20 mouse cellular contexts compared by ENCODE assay signal in the genomic region with DNA sequence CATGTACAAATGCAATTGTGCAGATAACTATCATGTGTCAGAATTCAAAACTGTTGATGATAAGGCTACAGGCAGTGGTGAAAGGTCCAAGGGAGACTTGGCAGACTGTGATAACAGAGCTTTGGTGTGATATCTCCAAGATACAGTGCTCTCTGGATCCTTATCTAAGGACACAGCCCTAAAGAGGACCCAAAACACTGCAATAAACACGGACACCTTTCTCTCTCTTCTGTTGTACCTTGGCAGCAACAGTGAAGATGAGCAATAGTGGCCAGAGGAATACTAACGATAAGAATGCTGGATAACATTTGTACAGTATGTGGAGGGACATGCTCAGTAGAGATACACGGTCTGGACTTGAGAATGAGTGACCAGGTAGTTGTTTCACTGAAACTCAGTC. TPM values are rescaled to one million over a fixed set of nuclear protein-coding genes. Genes with fewer than 3 reads are reported as not detected.
DNase-seq lines count a peak whose midpoint lies in the region; ATAC-seq and TF ChIP-seq lines count a peak whose summit lies in the region.
"Had no signal": no experiment of that assay in that cellular context is flagged by ENCODE, and none has a peak within 500 bp of the region (broad histone marks: within the 10 kb centered on the region; RNA-seq: fewer than 3 reads in every experiment).

No protein-coding gene starts in this region.

- 68% methylated on average over 3 of the region's 3 CpGs for WGBS in liver, embryonic 11.5 days
- WGBS in liver, embryonic 15.5 days (ENCODE audit: insufficient replicate concordance) = 39% methylated on average over 3 of the region's 3 CpGs

- H3K27me3 ChIP-seq in liver, embryonic 11.5 days (replicated peaks; ENCODE audit: control insufficient read depth, insufficient read depth, low read length) = no peaks in the 10 kb centered on the region
- H3K27me3 ChIP-seq in G1E (ENCODE audit: insufficient read depth, low read length) = no peaks in the 10 kb centered on the region
- H3K27me3 ChIP-seq in liver, embryonic 15.5 days = no peaks in the 10 kb centered on the region
- H3K27me3 ChIP-seq: embryonic facial prominence, embryonic 13.5 days; forebrain, embryonic 13.5 days; heart, embryonic 15.5 days; hindbrain, embryonic 13.5 days had no signal

- no peak overlapping the region for H3K9ac ChIP-seq in liver, embryonic 11.5 days (ENCODE audit: low read depth, low read length)
- no peak overlapping the region for H3K9ac ChIP-seq in liver, embryonic 15.5 days
- H3K9ac ChIP-seq: embryonic facial prominence, embryonic 13.5 days; forebrain, embryonic 13.5 days; heart, embryonic 15.5 days; hindbrain, embryonic 13.5 days had no signal

- H3K4me2 ChIP-seq in liver, embryonic 11.5 days = no peak overlapping the region
- no peak overlapping the region for H3K4me2 ChIP-seq in liver, embryonic 15.5 days
- H3K4me2 ChIP-seq: embryonic facial prominence, embryonic 13.5 days; forebrain, embryonic 13.5 days; heart, embryonic 15.5 days; hindbrain, embryonic 13.5 days had no signal

- no peak for DNase-seq in liver, embryonic 11.5 days (ENCODE audit: low spot score)
- DNase-seq in liver (no peak), G1E (ENCODE audit: low spot score) (peak; percentile 16)
- no peak for DNase-seq in right cerebral cortex, postnatal 4 days
- DNase-seq: adrenal gland, postnatal 14 days; cerebellum, adult 11-12 months; cerebellum, adult 9-10 months; cerebellum, postnatal 25 days; gastrocnemius, postnatal 36 days; heart, adult 18-20 months; heart, postnatal 14 days had no signal

- H3K27ac ChIP-seq in liver, embryonic 11.5 days (ENCODE audit: low read depth, low read length) = no peak overlapping the region
- no peak overlapping the region for H3K27ac ChIP-seq in liver, embryonic 15.5 days (replicated peaks)
- H3K27ac ChIP-seq: embryonic facial prominence, embryonic 13.5 days; forebrain, embryonic 13.5 days; heart, embryonic 10.5 days; hindbrain, embryonic 13.5 days; hindbrain, postnatal 0 days had no signal

- H3K4me3 ChIP-seq in liver, embryonic 11.5 days (ENCODE audit: low read depth, low read length) = no peak overlapping the region
- H3K4me3 ChIP-seq in G1E (ENCODE audit: low read depth, low read length) = no peak overlapping the region; the same call in 1 of the 2 replicates
- no peak overlapping the region for H3K4me3 ChIP-seq in liver, embryonic 15.5 days (replicated peaks)
- H3K4me3 ChIP-seq: embryonic facial prominence, embryonic 13.5 days; forebrain, embryonic 13.5 days; heart, embryonic 10.5 days; heart, embryonic 15.5 days; hindbrain, embryonic 13.5 days had no signal

- H3K9me3 ChIP-seq in liver, embryonic 11.5 days (ENCODE audit: control insufficient read depth, low read length) = no peaks in the 10 kb centered on the region
- H3K9me3 ChIP-seq in G1E (replicated peaks) = peaks cover 5% of the 10 kb centered on the region; the same call in 1 of the 2 replicates
- H3K9me3 ChIP-seq in liver, embryonic 15.5 days (replicated peaks) = no peaks in the 10 kb centered on the region
- H3K9me3 ChIP-seq: embryonic facial prominence, embryonic 13.5 days; forebrain, embryonic 13.5 days; heart, embryonic 10.5 days; heart, embryonic 15.5 days; hindbrain, embryonic 13.5 days had no signal

- 0 out of 2 replicates have a peak, but pooled peaks cover 2% of the 10 kb centered on the region for H3K36me3 ChIP-seq in liver, embryonic 11.5 days (ENCODE audit: control insufficient read depth, insufficient read depth, low read length)
- H3K36me3 ChIP-seq in G1E (replicated peaks) = no peaks in the 10 kb centered on the region
- no peaks in the 10 kb centered on the region for H3K36me3 ChIP-seq in liver, embryonic 15.5 days (replicated peaks)
- H3K36me3 ChIP-seq: embryonic facial prominence, embryonic 13.5 days; heart, embryonic 10.5 days; heart, embryonic 15.5 days had no signal

- ATAC-seq in liver, embryonic 11.5 days (replicated peaks; ENCODE audit: low FRiP score) = peak; percentile 51
- ATAC-seq in G1E (ENCODE audit: extremely low read depth, insufficient number of reproducible peaks, low FRiP score, poor library complexity, severe bottlenecking) = peak; percentile 96
- ATAC-seq in liver, embryonic 15.5 days (ENCODE audit: insufficient read depth) = peak; percentile 48
- ATAC-seq in megakaryocyte-erythroid progenitor cell, adult 5-6 weeks (replicated peaks; ENCODE audit: low FRiP score, low TSS enrichment, poor library complexity, severe bottlenecking) = peak; percentile 61
- no peak for ATAC-seq in CD4-positive, CD25-positive, alpha-beta regulatory T cell, adult 4 months
- ATAC-seq: forebrain, embryonic 13.5 days; hindbrain, postnatal 0 days had no signal

- no peak for TF ChIP-seq CTCF in G1E (IDR thresholded peaks at IDR 0.05; ENCODE audit: low read depth, low read length)

- peaks cover 6% of the 10 kb centered on the region; the same call in 1 of the 2 replicates for H3K4me1 ChIP-seq in liver, embryonic 11.5 days (replicated peaks; ENCODE audit: control insufficient read depth, insufficient read depth, low read length)
- peaks cover 27% of the 10 kb centered on the region for H3K4me1 ChIP-seq in G1E (ENCODE audit: insufficient read depth, low read depth, low read length)
- peaks cover 27% of the 10 kb centered on the region for H3K4me1 ChIP-seq in liver, embryonic 15.5 days (replicated peaks)
- H3K4me1 ChIP-seq: embryonic facial prominence, embryonic 13.5 days; forebrain, embryonic 13.5 days; heart, embryonic 10.5 days; heart, embryonic 15.5 days; hindbrain, embryonic 13.5 days had no signal

RNA-seq across cellular contexts. Expression of a gene that starts 55.8 kb away (rescaled TPM):
- 1.2 and 2.1 TPM in 2 replicates for polyA plus RNA-seq in liver, embryonic 11.5 days (2014; fragmentation: Nextera tagmentation; extraction: Ambion mirVana)
- total RNA-seq in G1E (2014; fragmentation: Nextera tagmentation) (not detected in 2 replicates), G1E (2017) (0.11 TPM in 1 of 2 replicates, not detected in the other)
- polyA plus RNA-seq in G1E (2012) = not detected in 2 replicates
- 0.08 and 0.18 TPM in 2 replicates for polyA plus RNA-seq in liver, embryonic 15.5 days (2015; fragmentation: Nextera tagmentation; extraction: Ambion mirVana)
- 1.1 TPM in 1 of 2 replicates, not detected in the other for total RNA-seq in megakaryocyte-erythroid progenitor cell, adult 5-6 weeks (2014; fragmentation: Nextera tagmentation)
- total RNA-seq in megakaryocyte-erythroid progenitor cell, adult 5-6 weeks (2017) = not detected in 2 replicates
- polyA plus RNA-seq in CD4-positive, CD25-positive, alpha-beta regulatory T cell, adult 4 months (2017; shearing (Covaris generic)) = 10 to 100 TPM; 11.2 to 12.4 TPM
